Mouse (Mus musculus): ENCODE data around the gene Best2.

GRCm38 (mm10) chr8:84973079-84973478 lies 41.3 kb downstream of the Best2 start:
- TF ChIP-seq CTCF (IDR thresholded peaks at IDR 0.05; ENCODE audit: control insufficient read depth, insufficient read depth, low read length) (no peak), POLR2A (IDR thresholded peaks at IDR 0.05; ENCODE audit: borderline replicate concordance, control insufficient read depth, low read depth, low read length) (no peak)
